Mouse (Mus musculus): ENCODE data around the gene Fbxl7. TPM values are rescaled to one million over a fixed set of nuclear protein-coding genes. Genes with fewer than 3 reads are reported as not detected.
A peak's percentile ranks its signal among the peaks of the same experiment; 100 is the strongest.

Fbxl7 gene
- 13.3 and 15.8 TPM in 2 replicates for polyA plus RNA-seq (2014; fragmentation: Nextera tagmentation; extraction: Ambion mirVana)

GRCm38 (mm10) chr15:26895251-26895711 is at the start of gene Fbxl7:
Fbxl7 (minus strand) TSS chr15:26895580.
- peak within 1 kb of the TSS; percentile 75 for H3K4me3 ChIP-seq (ENCODE audit: low read depth, low read length)
- H3K9ac ChIP-seq (ENCODE audit: low read length) = peak within 1 kb of the TSS; percentile 81
- H3K9me3 ChIP-seq (ENCODE audit: control insufficient read depth, low read length) = no peaks in the 10 kb centered on the region
- no peaks in the 10 kb centered on the region for H3K4me1 ChIP-seq (replicated peaks; ENCODE audit: control insufficient read depth, insufficient read depth, low read length)
- DNase-seq (ENCODE audit: low spot score) (peak; percentile 90), ATAC-seq (replicated peaks; ENCODE audit: low FRiP score) (peak; percentile 92)
- WGBS = under 1% methylated on average over 48 of the region's 58 CpGs
- H3K27me3 ChIP-seq (ENCODE audit: control insufficient read depth, insufficient read depth, low read length) = no peaks in the 10 kb centered on the region
- H3K36me3 ChIP-seq (ENCODE audit: control insufficient read depth, insufficient read depth, low read length) = no peaks in the 10 kb centered on the region
- H3K27ac ChIP-seq (ENCODE audit: low read depth, low read length) = peak within 1 kb of the TSS; percentile 66
- H3K4me2 ChIP-seq (ENCODE audit: low read depth, low read length, severe bottlenecking) = peak within 1 kb of the TSS; percentile 77

GRCm38 (mm10) chr15:26922026-26922425 is 26.6 kb upstream of the Fbxl7 start:
- DNase-seq (ENCODE audit: low spot score) = no peak
- Histone ChIP-seq H3K27ac (ENCODE audit: low read depth, low read length) (no peak overlapping the region), H3K4me3 (ENCODE audit: low read depth, low read length) (no peak overlapping the region), H3K4me1 (replicated peaks; ENCODE audit: control insufficient read depth, insufficient read depth, low read length) (no peaks in the 10 kb centered on the region), H3K27me3 (ENCODE audit: control insufficient read depth, insufficient read depth, low read length) (no peaks in the 10 kb centered on the region), H3K9ac (ENCODE audit: low read length) (no peak overlapping the region), H3K36me3 (ENCODE audit: control insufficient read depth, insufficient read depth, low read length) (no peaks in the 10 kb centered on the region), H3K9me3 (ENCODE audit: control insufficient read depth, low read length) (no peaks in the 10 kb centered on the region), H3K4me2 (ENCODE audit: low read depth, low read length, severe bottlenecking) (no peak overlapping the region)
- WGBS = 85% methylated on average over 2 of the region's 2 CpGs
- ATAC-seq (replicated peaks; ENCODE audit: low FRiP score) = no peak

GRCm38 (mm10) chr15:26913427-26913826 is 18.0 kb upstream of the Fbxl7 start:
- no peak overlapping the region for H3K4me2 ChIP-seq (ENCODE audit: low read depth, low read length, severe bottlenecking)
- DNase-seq (ENCODE audit: low spot score) = no peak
- H3K4me1 ChIP-seq (replicated peaks; ENCODE audit: control insufficient read depth, insufficient read depth, low read length) = no peaks in the 10 kb centered on the region
- H3K27me3 ChIP-seq (ENCODE audit: control insufficient read depth, insufficient read depth, low read length) = no peaks in the 10 kb centered on the region
- no peak overlapping the region for H3K9ac ChIP-seq (ENCODE audit: low read length)
- H3K36me3 ChIP-seq (ENCODE audit: control insufficient read depth, insufficient read depth, low read length) = no peaks in the 10 kb centered on the region
- H3K9me3 ChIP-seq (ENCODE audit: control insufficient read depth, low read length) = no peaks in the 10 kb centered on the region
- no peak for ATAC-seq (replicated peaks; ENCODE audit: low FRiP score)
- no peak overlapping the region for H3K4me3 ChIP-seq (ENCODE audit: low read depth, low read length)
- no peak overlapping the region for H3K27ac ChIP-seq (ENCODE audit: low read depth, low read length)

GRCm38 (mm10) chr15:26895761-26896160 is 381 bp upstream of the Fbxl7 start:
- no peaks in the 10 kb centered on the region for H3K4me1 ChIP-seq (replicated peaks; ENCODE audit: control insufficient read depth, insufficient read depth, low read length)
- ATAC-seq (replicated peaks; ENCODE audit: low FRiP score) (peak; percentile 55), DNase-seq (ENCODE audit: low spot score) (no peak)
- under 1% methylated on average over 14 of the region's 14 CpGs for WGBS
- peak overlapping the region; percentile 75 for H3K4me3 ChIP-seq (ENCODE audit: low read depth, low read length)
- peak overlapping the region; percentile 81 for H3K9ac ChIP-seq (ENCODE audit: low read length)
- no peak overlapping the region for H3K27ac ChIP-seq (ENCODE audit: low read depth, low read length)
- H3K36me3 ChIP-seq (ENCODE audit: control insufficient read depth, insufficient read depth, low read length) = no peaks in the 10 kb centered on the region
- peak overlapping the region; percentile 77 for H3K4me2 ChIP-seq (ENCODE audit: low read depth, low read length, severe bottlenecking)
- no peaks in the 10 kb centered on the region for H3K27me3 ChIP-seq (ENCODE audit: control insufficient read depth, insufficient read depth, low read length)
- no peaks in the 10 kb centered on the region for H3K9me3 ChIP-seq (ENCODE audit: control insufficient read depth, low read length)

GRCm38 (mm10) chr15:26894801-26895229 is 565 bp downstream of the Fbxl7 start:
- WGBS = 1% methylated on average over 28 of the region's 28 CpGs
- Histone ChIP-seq H3K4me1 (replicated peaks; ENCODE audit: control insufficient read depth, insufficient read depth, low read length) (no peaks in the 10 kb centered on the region), H3K9me3 (ENCODE audit: control insufficient read depth, low read length) (no peaks in the 10 kb centered on the region), H3K4me3 (ENCODE audit: low read depth, low read length) (peak overlapping the region; percentile 75), H3K4me2 (ENCODE audit: low read depth, low read length, severe bottlenecking) (peak overlapping the region; percentile 77), H3K9ac (ENCODE audit: low read length) (peak overlapping the region; percentile 81), H3K36me3 (ENCODE audit: control insufficient read depth, insufficient read depth, low read length) (no peaks in the 10 kb centered on the region), H3K27ac (ENCODE audit: low read depth, low read length) (peak overlapping the region; percentile 66), H3K27me3 (ENCODE audit: control insufficient read depth, insufficient read depth, low read length) (no peaks in the 10 kb centered on the region)
- DNase-seq (ENCODE audit: low spot score) (no peak), ATAC-seq (replicated peaks; ENCODE audit: low FRiP score) (peak; percentile 82)

- H3K27me3 ChIP-seq (ENCODE audit: control insufficient read depth, insufficient read depth, low read length) = no peaks in the 10 kb centered on the region
- WGBS = 3% methylated on average over 12 of the region's 12 CpGs
- H3K4me2 ChIP-seq (ENCODE audit: low read depth, low read length, severe bottlenecking) = peak overlapping the region; percentile 77
- no peak overlapping the region for H3K27ac ChIP-seq (ENCODE audit: low read depth, low read length)
- no peaks in the 10 kb centered on the region for H3K9me3 ChIP-seq (ENCODE audit: control insufficient read depth, low read length)
- H3K4me1 ChIP-seq (replicated peaks; ENCODE audit: control insufficient read depth, insufficient read depth, low read length) = no peaks in the 10 kb centered on the region
- peak; percentile 54 for DNase-seq (ENCODE audit: low spot score)
- peak overlapping the region; percentile 81 for H3K9ac ChIP-seq (ENCODE audit: low read length)
- H3K36me3 ChIP-seq (ENCODE audit: control insufficient read depth, insufficient read depth, low read length) = no peaks in the 10 kb centered on the region
- peak overlapping the region; percentile 75 for H3K4me3 ChIP-seq (ENCODE audit: low read depth, low read length)
- ATAC-seq (replicated peaks; ENCODE audit: low FRiP score) = peak; percentile 10; the same call in 1 of the 2 replicates
Measured at GRCm38 (mm10) chr15:26894031-26894655, 1.2 kb downstream of the Fbxl7 start.

- Histone ChIP-seq H3K4me2 (ENCODE audit: low read depth, low read length, severe bottlenecking) (no peak overlapping the region), H3K4me3 (ENCODE audit: low read depth, low read length) (no peak overlapping the region), H3K36me3 (ENCODE audit: control insufficient read depth, insufficient read depth, low read length) (no peaks in the 10 kb centered on the region), H3K27me3 (ENCODE audit: control insufficient read depth, insufficient read depth, low read length) (no peaks in the 10 kb centered on the region), H3K9ac (ENCODE audit: low read length) (no peak overlapping the region), H3K9me3 (ENCODE audit: control insufficient read depth, low read length) (no peaks in the 10 kb centered on the region), H3K4me1 (replicated peaks; ENCODE audit: control insufficient read depth, insufficient read depth, low read length) (no peaks in the 10 kb centered on the region), H3K27ac (ENCODE audit: low read depth, low read length) (no peak overlapping the region)
- no peak for DNase-seq (ENCODE audit: low spot score)
- 62% methylated on average over 4 of the region's 4 CpGs for WGBS
- ATAC-seq (replicated peaks; ENCODE audit: low FRiP score) = no peak
Measured at GRCm38 (mm10) chr15:26893136-26893535, 2.2 kb downstream of the Fbxl7 start.

GRCm38 (mm10) chr15:26889971-26890370 is 5.4 kb downstream of the Fbxl7 start:
- Histone ChIP-seq H3K27me3 (ENCODE audit: control insufficient read depth, insufficient read depth, low read length) (no peaks in the 10 kb centered on the region), H3K9ac (ENCODE audit: low read length) (no peak overlapping the region), H3K4me3 (ENCODE audit: low read depth, low read length) (no peak overlapping the region), H3K4me2 (ENCODE audit: low read depth, low read length, severe bottlenecking) (no peak overlapping the region), H3K27ac (ENCODE audit: low read depth, low read length) (no peak overlapping the region), H3K4me1 (replicated peaks; ENCODE audit: control insufficient read depth, insufficient read depth, low read length) (no peaks in the 10 kb centered on the region), H3K36me3 (ENCODE audit: control insufficient read depth, insufficient read depth, low read length) (no peaks in the 10 kb centered on the region), H3K9me3 (ENCODE audit: control insufficient read depth, low read length) (no peaks in the 10 kb centered on the region)
- no peak for ATAC-seq (replicated peaks; ENCODE audit: low FRiP score)
- no peak for DNase-seq (ENCODE audit: low spot score)
- 77% methylated on average over 5 of the region's 5 CpGs for WGBS

GRCm38 (mm10) chr15:26888170-26888569 is 7.2 kb downstream of the Fbxl7 start:
- H3K27me3 ChIP-seq (ENCODE audit: control insufficient read depth, insufficient read depth, low read length) = no peaks in the 10 kb centered on the region
- H3K9ac ChIP-seq (ENCODE audit: low read length) = no peak overlapping the region
- no peaks in the 10 kb centered on the region for H3K4me1 ChIP-seq (replicated peaks; ENCODE audit: control insufficient read depth, insufficient read depth, low read length)
- no peak overlapping the region for H3K27ac ChIP-seq (ENCODE audit: low read depth, low read length)
- DNase-seq (ENCODE audit: low spot score) = no peak
- H3K9me3 ChIP-seq (ENCODE audit: control insufficient read depth, low read length) = no peaks in the 10 kb centered on the region
- H3K36me3 ChIP-seq (ENCODE audit: control insufficient read depth, insufficient read depth, low read length) = no peaks in the 10 kb centered on the region
- H3K4me3 ChIP-seq (ENCODE audit: low read depth, low read length) = no peak overlapping the region
- WGBS = 71% methylated on average over 10 of the region's 10 CpGs
- no peak overlapping the region for H3K4me2 ChIP-seq (ENCODE audit: low read depth, low read length, severe bottlenecking)
- no peak for ATAC-seq (replicated peaks; ENCODE audit: low FRiP score)
